Mouse (Mus musculus) CD8-positive naive resting alpha-beta T cell, adult 2 months (primary cell): ENCODE data around the gene Odf3b.

Source experiments
- DNase-seq, 2 experiments: peaks; one replicate each; pipeline ENCODE4 v3.0.0; 2022; ENCODE audit warnings: low read depth in 2 of 2, low spot score in 2 of 2

Gene Odf3b

DNA sequence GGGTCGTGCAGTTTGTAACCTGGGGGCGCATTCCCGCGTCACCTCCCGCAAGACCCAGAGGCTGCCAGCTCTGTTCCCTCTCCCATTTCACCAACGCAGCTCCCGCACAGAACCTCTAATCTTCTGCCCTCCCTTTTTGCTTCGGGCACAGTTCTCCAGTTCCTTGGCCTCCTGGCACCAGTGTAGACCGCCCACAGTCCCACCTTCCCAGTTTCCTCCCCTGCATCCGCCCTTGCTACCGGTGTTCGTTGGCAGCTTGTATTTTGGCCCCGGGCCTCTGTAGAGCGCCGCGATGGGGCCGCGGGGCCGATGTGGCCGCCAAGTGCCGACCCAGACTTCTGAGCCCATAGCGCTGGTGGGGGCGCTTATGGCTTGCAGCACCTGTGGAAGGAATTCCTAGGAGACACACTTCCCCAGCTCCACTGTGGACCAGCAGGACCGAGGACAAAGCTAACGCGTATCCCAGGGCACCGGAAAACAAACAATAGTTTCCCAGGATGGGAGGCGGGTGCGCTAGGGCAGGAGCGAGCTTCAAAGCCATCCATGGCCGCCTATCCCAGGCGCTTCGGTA, at the start of gene Odf3b:
Gene Odf3b, minus strand, starts transcription at position 452 of the 571 bp plus-strand sequence.
- no peak for DNase-seq

DNA sequence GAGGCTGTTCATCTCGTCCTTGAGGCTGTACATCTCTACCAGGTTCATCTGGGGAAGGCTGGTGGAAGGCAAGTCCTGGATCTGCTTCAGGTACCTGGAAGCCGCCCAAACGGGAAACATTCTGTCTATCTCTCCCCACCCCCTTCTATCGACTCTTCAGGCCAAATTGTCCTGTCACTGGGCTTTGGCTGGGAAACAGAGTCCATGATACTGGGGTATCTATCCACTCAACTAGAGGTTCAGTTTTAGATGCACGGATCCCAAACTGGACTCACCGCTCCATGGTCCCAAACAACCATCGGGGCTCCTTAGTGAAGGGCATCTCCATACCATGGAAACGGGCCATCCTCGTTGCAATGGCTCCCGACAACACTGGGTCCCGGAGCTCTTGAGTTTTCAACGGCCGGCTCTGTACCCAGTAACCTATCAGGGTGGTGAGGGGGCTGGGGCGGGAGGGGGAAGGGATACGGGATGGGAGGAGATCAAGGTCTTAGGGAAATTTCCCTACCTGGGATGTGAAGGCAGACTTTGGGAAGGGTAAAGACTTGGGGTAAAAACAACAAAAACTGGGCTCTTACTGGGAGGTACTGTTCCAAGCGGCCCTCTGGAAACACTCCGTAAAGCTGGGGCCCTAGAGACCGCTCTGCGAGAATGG, 49.2 kb upstream of the Odf3b start:
- no peak for DNase-seq

DNA sequence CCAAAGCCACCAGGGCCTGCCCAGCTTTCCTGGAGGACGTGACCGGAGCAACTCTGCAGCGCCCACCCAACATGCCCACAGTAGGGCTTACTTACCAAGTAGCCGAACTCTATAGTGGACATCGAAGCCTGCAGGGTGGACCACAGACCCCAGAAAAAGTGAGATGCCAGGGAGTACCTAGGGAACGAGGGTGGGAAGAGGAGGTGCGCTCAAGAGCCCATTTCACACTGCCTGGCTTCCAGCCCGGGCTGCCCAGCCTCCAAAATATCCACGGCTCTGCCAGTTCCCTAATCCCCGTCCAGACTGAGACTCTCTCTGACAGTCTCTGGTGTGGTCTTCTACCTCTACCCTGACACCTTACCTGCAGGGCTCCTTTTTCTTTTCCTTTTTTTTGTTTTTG, 47.6 kb upstream of the Odf3b start:
- no peak for DNase-seq

DNA sequence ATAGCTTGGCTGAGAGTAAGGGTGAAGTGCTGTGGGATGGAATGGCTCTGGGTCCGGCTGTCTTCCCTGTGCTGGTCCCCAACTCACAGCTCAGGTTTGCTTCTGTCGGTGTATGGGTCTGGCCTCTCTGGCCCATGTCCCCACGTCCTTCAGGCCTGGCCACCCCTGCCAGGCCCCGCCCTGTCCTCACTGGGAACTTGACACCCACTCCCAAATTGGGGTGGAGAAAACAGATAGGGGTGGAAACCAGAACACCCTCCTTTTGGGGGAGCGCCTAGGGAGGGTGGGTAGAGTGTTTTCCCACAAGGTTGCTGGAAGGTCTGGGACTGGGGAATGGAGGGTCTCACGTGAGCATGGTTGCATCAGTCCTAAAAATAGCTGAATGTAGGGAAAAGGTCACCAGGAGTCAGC, 46.6 kb upstream of the Odf3b start, which contains the start of gene Cpt1b:
Gene Cpt1b, minus strand, starts transcription at position 153 of the 411 bp plus-strand sequence.
- no peak for DNase-seq

DNA sequence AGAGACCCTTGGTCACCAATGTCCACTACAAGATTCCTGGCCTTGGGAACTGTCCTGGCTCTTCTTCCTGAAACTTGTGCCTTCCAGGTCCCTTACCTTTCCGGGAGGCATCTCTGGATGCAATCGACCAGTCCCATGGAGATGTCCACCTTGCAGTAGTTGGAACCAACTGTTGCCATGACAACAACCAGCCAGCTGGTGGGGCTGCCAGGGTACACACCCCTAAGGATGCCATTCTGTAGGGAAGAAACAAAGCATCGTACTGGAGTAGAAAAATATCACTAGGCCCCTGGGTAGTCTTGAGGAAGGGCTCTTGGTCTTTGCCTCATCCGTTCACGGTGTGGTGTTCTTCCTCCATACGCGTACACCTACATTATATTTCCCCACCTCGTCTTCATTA, 45.5 kb upstream of the Odf3b start:
- no peak for DNase-seq

DNA sequence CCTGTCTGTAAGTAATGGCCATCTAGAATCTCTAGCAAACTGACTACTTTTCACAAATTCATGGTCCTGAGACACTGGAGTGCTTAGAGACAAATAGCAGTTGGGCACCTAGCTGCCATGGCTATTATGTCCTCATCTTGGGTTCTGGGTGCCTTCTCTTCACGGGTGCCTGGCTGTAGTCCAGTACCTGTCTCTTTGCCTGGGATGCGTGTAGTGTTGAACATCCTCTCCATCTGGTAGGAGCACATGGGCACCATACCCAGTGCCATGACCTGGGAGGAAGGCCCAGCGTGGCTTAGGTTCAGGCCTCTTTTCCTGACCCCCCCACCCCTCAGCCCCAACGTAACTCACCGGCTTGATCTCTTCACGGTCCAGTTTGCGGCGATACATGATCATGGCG, 42.9 kb upstream of the Odf3b start:
- DNase-seq: no peak

DNA sequence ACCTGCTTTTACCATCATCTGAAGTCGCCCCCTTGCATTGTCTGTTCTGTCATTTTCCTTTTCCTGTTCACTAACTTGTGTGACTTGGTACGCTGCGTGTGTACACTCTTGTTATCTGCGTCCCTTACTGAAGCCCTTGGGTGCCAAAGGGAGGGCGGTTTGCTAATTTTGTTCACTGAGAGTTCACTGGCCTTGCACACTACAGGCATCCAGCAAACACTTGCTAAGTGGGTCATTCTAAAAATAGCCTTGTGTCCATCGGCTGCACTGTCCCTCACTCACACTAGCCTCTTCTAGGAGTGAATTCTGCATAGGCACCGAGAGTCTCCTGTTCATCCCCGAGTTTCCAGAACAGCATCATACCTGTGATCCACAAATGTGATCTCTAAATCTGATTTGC, 36.2 kb upstream of the Odf3b start:
- DNase-seq: no peak

DNA sequence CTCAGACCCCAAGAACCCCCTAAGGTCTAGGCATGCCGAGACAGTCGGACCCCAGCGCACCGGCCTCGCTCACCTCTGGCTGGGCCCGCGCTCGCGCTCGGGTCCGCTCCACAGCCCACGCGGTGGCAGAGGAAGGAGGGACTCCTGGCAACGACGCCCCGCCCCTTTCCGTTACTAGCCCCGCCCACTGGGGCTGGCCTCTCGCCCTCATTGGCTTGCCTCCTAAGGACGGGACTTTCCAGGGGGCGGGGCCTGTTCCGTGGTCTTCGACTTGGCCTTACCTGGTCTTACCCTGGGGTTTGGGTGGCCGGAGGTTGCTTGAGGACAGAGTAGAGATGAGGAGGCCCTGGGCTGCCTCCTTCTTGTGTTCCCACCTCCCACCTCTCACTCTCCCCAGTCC, 31.0 kb upstream of the Odf3b start, which contains the start of gene Syce3:
Gene Syce3, minus strand, starts transcription at position 386 of the 400 bp plus-strand sequence.
- no peak for DNase-seq

DNA sequence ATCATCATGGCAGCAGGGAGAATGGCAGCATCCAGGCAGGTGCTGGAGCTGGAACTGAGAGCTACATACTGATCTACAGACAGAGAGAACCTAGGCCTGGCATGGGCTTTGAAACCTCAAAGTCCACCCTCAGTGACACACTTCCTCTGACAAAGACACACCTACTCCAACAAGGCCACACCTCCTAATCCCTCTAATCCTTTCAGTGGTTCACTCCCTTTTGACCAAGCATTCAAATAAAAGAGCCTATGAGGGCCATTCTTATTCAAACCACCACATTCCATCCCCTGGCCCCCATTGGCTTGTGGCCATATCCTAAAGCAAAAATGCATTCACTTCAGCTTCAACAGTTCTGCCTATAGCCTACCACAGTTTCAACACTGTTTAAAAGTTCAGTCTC, 27.6 kb upstream of the Odf3b start:
- no peak for DNase-seq

DNA sequence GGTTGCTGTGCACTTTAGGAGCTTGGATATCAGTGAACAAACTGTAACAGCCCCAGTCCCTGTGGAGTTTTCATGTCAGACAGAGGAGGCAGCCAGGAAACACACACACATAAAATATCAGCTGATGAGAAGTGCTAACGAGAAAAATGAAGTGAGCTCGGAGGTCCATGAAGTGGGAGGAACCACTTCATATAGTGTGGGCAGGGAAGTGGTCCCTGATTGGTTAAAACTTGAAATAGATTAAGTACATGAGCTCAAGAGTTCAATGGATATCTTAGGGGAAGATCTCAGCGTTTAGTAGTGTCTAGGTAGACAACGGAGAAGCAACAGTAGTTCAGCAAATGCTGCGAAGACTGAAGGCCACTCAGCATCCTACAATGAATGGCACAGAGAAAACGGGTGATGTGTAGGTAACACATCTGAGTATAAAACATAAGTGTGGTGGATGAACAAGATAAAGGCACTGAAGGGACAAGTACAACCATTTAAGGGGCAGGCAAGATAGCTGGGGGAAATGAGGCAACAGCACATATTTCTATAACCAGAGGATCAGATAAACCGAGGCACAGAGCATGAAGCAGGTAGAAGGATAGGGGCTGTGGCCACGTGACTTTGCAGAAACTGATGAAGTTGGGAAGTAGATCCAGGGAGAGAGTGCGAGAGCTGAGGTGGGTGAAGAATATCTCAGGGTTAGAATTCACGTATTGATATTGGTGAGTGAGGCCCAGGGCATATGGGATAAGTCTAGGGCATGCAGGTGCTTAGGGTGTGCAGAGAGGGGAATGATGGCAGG, 25.9 kb upstream of the Odf3b start:
- no peak for DNase-seq

DNA sequence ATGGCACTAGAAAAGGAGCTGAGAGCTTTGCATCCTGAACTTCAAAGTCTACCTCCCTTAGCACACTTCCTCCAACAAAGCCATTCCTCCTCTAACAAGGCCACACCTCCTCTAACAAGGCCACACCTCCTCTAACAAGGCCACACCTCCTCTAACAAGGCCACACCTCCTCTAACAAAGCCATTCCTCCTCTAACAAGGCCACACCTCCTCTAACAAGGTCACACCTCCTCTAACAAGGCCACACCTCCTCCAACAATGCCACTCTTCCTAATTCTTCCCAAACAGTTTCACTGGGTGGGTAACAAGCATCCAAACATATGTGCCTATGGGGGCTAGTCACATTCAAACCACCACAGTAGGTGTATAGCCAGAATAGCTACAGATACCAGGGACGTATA, 23.4 kb upstream of the Odf3b start:
- no peak for DNase-seq

DNA sequence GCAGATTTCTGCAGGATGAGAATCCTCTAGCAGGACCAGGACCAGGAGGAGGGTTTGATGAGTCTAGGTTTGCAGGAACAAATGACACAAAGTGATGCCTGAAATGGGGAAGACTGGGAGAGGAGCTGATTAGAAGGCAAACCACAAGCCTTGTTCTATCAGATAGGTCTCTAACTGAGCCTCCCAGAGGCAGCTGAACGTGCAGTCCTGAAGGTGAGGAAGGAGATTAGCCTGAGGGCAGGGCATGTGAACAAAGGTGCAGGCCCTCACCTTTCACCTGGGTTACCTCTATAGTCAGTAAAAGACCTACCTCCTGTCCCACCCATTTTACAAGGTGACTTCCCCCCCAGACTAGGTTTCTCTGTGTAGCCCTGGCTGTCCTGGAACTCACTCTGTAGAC, 20.6 kb upstream of the Odf3b start:
- DNase-seq: no peak

DNA sequence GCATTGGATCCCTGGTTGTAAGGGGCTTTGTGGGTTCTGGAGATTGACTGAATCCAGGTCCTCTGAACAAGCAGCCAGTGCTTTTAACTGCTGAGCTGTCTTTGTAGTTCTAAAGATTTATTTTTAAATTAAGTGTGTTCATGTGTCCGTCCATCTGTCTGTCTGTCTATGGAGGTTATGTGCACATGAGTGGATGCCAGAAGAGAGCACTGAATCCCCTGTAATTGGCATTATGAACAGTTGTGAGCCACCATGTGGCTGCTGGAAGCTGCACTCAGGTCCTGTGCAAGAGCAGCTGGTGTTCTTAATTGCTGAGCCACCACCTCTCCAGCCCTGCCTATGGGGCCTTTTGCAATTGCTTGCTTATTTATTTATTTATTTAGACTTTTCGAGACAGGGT, 19.1 kb upstream of the Odf3b start:
- no peak for DNase-seq

DNA sequence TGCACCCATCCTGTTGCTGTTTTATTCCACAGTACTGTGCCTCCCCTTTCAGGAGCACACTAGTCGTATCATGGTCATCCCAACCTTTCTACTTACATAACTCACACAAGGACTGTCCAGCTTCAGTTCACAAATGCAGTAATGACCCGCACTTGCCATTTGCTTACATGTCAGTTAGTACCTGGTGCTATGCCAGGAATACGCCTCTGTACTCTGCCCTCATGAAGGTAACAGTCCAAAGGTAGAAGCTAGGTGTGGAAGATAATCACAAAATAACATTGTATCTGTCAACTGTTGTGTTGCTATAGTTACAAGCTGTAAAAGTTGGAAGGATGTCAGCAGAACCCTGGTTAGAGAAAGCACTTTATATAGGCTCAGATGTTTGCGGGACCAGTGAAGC, 17.8 kb upstream of the Odf3b start:
- DNase-seq: no peak

DNA sequence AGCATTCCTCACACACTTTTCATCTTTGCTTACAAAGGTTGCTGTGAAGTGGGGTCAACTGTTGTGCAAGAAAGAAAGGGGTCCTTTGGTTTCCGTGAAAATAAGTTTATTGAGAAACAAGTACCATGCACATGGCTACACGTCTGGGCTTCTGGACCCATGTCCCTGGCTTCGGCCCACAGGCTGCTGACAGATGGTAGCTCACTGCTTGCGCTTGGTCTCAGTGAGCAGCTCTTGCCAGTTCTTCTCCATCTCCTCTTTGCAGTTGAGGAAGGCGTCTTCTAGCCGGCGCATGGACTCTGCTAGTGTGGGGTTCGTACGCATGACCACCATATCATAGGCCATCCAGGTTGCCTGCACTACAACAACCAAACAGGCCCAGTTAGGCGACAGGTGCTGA, 11.0 kb upstream of the Odf3b start:
- no peak for DNase-seq

DNA sequence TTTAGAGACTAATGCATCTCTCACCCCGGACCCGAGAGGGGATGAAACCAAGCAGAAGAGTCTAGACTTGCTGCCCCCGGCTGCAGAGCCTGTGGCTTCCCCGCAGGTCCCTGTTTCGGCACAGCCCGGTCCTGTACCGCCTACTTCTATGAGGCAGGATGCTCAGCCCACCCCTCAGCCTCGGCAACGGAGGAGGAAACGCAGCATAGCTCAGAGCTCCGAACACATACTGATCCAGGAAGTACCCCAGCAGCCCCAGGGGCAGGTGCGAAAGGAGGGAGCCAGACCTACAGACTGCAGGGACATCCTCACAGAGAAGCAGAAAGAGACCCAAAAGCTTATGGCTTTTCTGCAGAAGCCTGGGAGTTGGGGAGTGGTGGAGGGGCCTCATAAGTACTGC, 8.0 kb upstream of the Odf3b start:
- no peak for DNase-seq

DNA sequence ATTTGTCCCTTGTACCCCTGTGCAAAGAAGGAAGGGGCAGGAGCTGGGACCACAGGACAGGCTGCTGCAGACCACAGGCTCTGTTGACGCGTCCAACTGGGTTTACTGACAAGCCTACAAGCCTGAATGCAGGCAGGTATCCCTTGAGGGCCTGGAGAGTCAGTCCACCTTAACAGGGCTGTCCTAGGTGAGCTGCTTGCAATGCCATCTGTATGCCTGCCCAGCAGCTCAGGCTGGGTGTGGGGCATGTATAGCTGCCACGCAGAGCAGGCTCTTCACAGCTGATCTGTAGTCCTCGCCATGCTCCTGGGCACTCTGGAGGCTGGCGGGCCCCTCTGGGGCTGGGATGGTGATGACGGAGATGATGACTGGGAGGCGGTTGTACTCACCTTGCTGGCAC, 5.5 kb upstream of the Odf3b start, which contains the start of gene Klhdc7b:
Gene Klhdc7b, plus strand, starts transcription at position 301 of the 400 bp plus-strand sequence.
- DNase-seq: no peak

DNA sequence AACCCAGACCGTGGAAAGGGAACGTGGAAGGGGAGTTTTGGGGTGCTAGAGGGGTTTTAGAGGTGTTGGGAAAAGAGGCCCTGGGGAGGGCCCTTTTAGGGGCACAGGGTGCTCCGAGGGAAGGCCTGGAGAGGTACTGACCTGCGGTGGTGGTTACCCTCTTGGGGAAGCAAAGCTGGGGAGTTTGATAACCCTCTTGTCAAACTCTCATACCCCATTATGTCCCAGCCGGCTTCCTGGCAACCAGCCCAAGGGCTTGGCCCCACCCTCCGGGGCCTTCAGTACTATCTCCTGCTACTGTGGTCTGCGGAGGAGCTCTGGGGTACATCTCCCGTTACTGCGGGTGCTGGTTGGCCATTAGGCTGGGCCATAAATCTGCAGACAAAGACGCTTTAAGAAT, 347 bp upstream of the Odf3b start:
- DNase-seq: no peak

DNA sequence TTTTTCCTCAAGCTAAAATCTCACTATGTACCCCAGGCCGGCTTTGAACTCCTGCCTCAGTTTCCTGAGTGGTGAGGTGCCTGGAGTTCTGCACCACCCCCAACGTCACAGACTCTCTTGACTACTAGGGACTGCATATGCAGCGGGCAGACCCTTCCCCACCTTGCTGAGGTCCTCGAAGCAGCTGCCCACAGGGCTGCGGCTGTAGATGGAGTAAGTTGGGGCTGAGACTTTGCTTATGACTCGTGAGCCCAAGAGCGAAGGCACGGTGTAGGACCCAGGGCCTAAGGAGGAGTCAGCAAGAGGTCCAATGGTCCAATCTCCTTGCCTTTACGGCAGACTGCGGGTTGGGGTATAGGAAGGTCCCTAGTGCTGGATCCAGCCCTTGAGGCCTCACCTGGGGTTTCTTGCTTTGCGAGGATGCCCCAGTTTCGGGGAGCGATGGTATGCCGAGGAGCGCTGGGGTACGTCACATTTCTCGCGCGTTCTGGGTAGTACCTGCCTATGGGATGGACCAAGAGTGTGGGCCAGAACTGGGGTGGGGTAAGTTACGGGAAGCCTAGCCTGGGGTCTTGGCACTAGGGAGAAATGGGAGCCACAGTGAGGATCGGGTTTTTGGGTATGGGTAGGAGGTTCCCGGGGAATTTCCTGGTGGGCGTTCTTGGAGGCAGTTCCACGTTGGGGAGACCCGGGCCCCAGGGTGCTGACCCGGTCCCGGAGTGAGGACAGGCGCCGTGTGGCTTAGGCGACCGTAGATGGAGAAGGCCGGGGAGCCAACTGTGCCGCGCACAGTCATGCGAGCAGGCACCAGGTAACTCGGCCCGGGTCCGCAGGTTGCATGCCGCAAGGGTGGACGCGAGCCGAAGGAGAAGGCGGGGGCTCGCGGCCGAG, 899 bp downstream of the Odf3b start:
- no peak for DNase-seq

DNA sequence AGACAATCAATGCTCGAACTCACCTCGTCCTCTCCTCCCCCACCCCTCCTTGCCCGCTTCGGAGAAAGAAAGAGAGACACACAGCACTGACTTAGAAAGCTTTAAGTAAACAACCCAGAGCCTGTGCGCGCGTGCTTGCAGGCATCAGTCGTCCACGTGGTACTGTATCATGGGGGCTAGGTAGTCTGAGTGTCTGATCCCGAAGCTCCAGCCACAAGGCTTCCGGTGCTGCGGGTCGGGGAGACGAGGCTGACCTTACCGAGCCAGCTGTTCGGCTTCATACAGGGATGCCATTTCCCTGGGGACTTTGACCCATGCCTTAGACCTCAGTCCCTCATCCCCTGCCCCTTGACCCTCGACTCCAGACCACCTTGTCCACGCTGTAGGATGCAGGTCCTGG, 1.7 kb downstream of the Odf3b start:
- DNase-seq: no peak

DNA sequence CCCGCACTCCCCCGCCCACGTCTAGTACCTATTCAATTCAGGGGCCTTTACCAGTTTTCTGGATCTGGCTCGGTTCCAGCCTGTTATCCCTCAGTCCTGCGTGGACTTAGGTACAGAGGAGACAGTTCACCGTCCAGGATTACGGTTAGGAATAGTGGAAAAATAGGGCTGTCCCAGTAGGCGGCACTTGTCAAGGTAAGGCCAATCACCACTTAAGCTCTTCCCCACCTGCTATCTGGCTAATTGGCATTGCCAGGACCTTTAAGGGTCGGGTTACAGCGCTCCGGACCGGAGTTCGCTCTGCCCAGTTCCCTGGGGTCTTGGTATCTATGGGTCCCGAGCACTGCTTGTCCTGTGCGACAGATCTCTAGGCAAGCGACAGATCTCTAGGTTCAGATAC, 2.1 kb downstream of the Odf3b start, which contains the start of gene Tymp:
Gene Tymp, minus strand, starts transcription at position 83 of the 400 bp plus-strand sequence.
- DNase-seq: no peak
